ENCODE assay signal across 8 mouse cellular contexts in genomic region chr5:135029007-135029854, GRCm38 (mm10). TPM values are rescaled to one million over a fixed set of nuclear protein-coding genes. Genes with fewer than 3 reads are reported as not detected.
DNase-seq lines count a peak whose midpoint lies in the region; ATAC-seq and TF ChIP-seq lines count a peak whose summit lies in the region.

No protein-coding gene starts in this region.

- H3K4me2 ChIP-seq in hindbrain, embryonic 11.5 days (replicated peaks; ENCODE audit: low read depth, low read length): no peak overlapping the region
- peak overlapping the region; percentile 27; the same call in 1 of the 2 replicates for H3K4me2 ChIP-seq in liver, embryonic 13.5 days

- in situ Hi-C loops in ES-E14 (cut with MboI; ENCODE audit: low sequenced_read_pairs in 2 of 2, unreplicated experiment in 2 of 2): no loop called here

- intact Hi-C loops in heart, postnatal 36 days (cut with DNase I): no loop called here

- peaks cover 13% of the 10 kb centered on the region; the same call in 1 of the 2 replicates for H3K27me3 ChIP-seq in hindbrain, embryonic 10.5 days (ENCODE audit: insufficient read depth, poor library complexity, severe bottlenecking)
- H3K27me3 ChIP-seq in hindbrain, embryonic 11.5 days (ENCODE audit: control insufficient read depth, insufficient read depth, low read length): no peaks in the 10 kb centered on the region
- peaks cover 20% of the 10 kb centered on the region for H3K27me3 ChIP-seq in liver, embryonic 13.5 days

- 48% methylated on average over 18 of the region's 18 CpGs for WGBS in hindbrain, embryonic 10.5 days
- WGBS in hindbrain, embryonic 11.5 days: 56% methylated on average over 18 of the region's 18 CpGs
- WGBS in liver, embryonic 13.5 days (ENCODE audit: insufficient replicate concordance): 37% methylated on average over 18 of the region's 18 CpGs

- DNase-seq in hindbrain, embryonic 10.5 days (ENCODE audit: low spot score): no peak
- DNase-seq in hindbrain, embryonic 11.5 days (ENCODE audit: low spot score): no peak
- no peak for DNase-seq in ES-E14 (ENCODE audit: low read depth, low spot score)
- peak; percentile 79 to 80 for DNase-seq in cerebellum, postnatal 10 days
- peak; percentile 54 to 64 for DNase-seq in heart, postnatal 36 days
- no peak for DNase-seq in liver, embryonic 13.5 days
- DNase-seq in thymus, postnatal 0 days (ENCODE audit: low spot score): no peak
- DNase-seq in thymus, postnatal 25 days: no peak

- H3K27ac ChIP-seq in hindbrain, embryonic 10.5 days: 0 out of 2 replicates have a peak overlapping the region, but pooled peaks have one; percentile 31
- no peak overlapping the region for H3K27ac ChIP-seq in hindbrain, embryonic 11.5 days (ENCODE audit: low read depth, low read length)
- no peak overlapping the region for H3K27ac ChIP-seq in ES-E14 (ENCODE audit: insufficient read depth, low read depth, low read length, poor library complexity, severe bottlenecking)
- H3K27ac ChIP-seq in liver, embryonic 13.5 days: peak overlapping the region; percentile 58; the same call in 1 of the 2 replicates

- H3K36me3 ChIP-seq in hindbrain, embryonic 10.5 days: 0 out of 2 replicates have a peak, but pooled peaks cover under 1% of the 10 kb centered on the region
- H3K36me3 ChIP-seq in hindbrain, embryonic 11.5 days (ENCODE audit: control insufficient read depth, insufficient read depth, low read length): no peaks in the 10 kb centered on the region
- no peaks in the 10 kb centered on the region for H3K36me3 ChIP-seq in ES-E14 (ENCODE audit: control insufficient read depth, insufficient read depth, low read length, poor library complexity, severe bottlenecking)
- no peaks in the 10 kb centered on the region for H3K36me3 ChIP-seq in liver, embryonic 13.5 days

- no peak overlapping the region for H3K4me3 ChIP-seq in hindbrain, embryonic 10.5 days
- H3K4me3 ChIP-seq in hindbrain, embryonic 11.5 days (ENCODE audit: low read depth, low read length): no peak overlapping the region
- H3K4me3 ChIP-seq in ES-E14 (ENCODE audit: insufficient read depth in 1 of 2, low read depth in 1 of 2, low read length in 2 of 2, poor library complexity in 1 of 2, severe bottlenecking in 1 of 2): no peak overlapping the region; a peak in 1 of 4 replicates
- no peak overlapping the region for H3K4me3 ChIP-seq in liver, embryonic 13.5 days (replicated peaks)

- peaks cover 6% of the 10 kb centered on the region; the same call in 1 of the 2 replicates for H3K9me3 ChIP-seq in hindbrain, embryonic 10.5 days
- no peaks in the 10 kb centered on the region for H3K9me3 ChIP-seq in hindbrain, embryonic 11.5 days (ENCODE audit: control insufficient read depth, low read length)
- H3K9me3 ChIP-seq in ES-E14 (ENCODE audit: control insufficient read depth, insufficient read depth, low read depth, low read length): no peaks in the 10 kb centered on the region
- H3K9me3 ChIP-seq in liver, embryonic 13.5 days (replicated peaks): no peaks in the 10 kb centered on the region

- peaks cover 38% of the 10 kb centered on the region for H3K4me1 ChIP-seq in hindbrain, embryonic 10.5 days (replicated peaks)
- no peaks in the 10 kb centered on the region for H3K4me1 ChIP-seq in hindbrain, embryonic 11.5 days (replicated peaks; ENCODE audit: control insufficient read depth, insufficient read depth, low read length)
- H3K4me1 ChIP-seq in ES-E14 (ENCODE audit: control insufficient read depth in 2 of 2, insufficient read depth in 2 of 2, low read length in 2 of 2, poor library complexity in 1 of 2): peaks cover 0 to 14% of the 10 kb centered on the region in 2 experiments; a peak in 2 of 4 replicates
- peaks cover 36% of the 10 kb centered on the region for H3K4me1 ChIP-seq in liver, embryonic 13.5 days (replicated peaks)

- no peak for ATAC-seq in hindbrain, embryonic 11.5 days (ENCODE audit: low FRiP score)
- peak; percentile 29; the same call in 1 of the 2 replicates for ATAC-seq in liver, embryonic 13.5 days (ENCODE audit: low read depth)

- no peak overlapping the region for H3K9ac ChIP-seq in hindbrain, embryonic 11.5 days (ENCODE audit: low read depth, low read length)
- peak overlapping the region; percentile 13; the same call in 1 of the 2 replicates for H3K9ac ChIP-seq in ES-E14 (ENCODE audit: insufficient read depth, low read depth, low read length, poor library complexity, severe bottlenecking)
- H3K9ac ChIP-seq in liver, embryonic 13.5 days: peak overlapping the region; percentile 15; the same call in 1 of the 2 replicates

TF ChIP-seq in ES-E14, 5 proteins besides CTCF, POLR2A, EP300 and RAD21:
- TF ChIP-seq HCFC1 (IDR thresholded peaks at IDR 0.05; ENCODE audit: borderline replicate concordance, insufficient read depth, low read length) (no peak), ZC3H11A (IDR thresholded peaks at IDR 0.05; ENCODE audit: borderline replicate concordance, low read depth, low read length) (no peak), MAFK (IDR thresholded peaks at IDR 0.05; ENCODE audit: insufficient read depth, low read depth, low read length) (no peak), CHD2 (IDR thresholded peaks at IDR 0.05; ENCODE audit: low read depth, low read length) (no peak), ZNF384 (IDR thresholded peaks at IDR 0.05; ENCODE audit: low read depth, low read length) (no peak)

RNA-seq across cellular contexts. Expression of gene Stx1a, which starts 5.9 kb away (rescaled TPM):
- 17.0 and 20.5 TPM in 2 replicates for polyA plus RNA-seq in hindbrain, embryonic 10.5 days (2016; fragmentation: Nextera tagmentation; extraction: Ambion mirVana)
- polyA plus RNA-seq in hindbrain, embryonic 11.5 days (2014; fragmentation: Nextera tagmentation; extraction: Ambion mirVana): 21.8 and 24.0 TPM in 2 replicates
- total RNA-seq in ES-E14 (2012; rRNA removed): 9.5 and 14.6 TPM in 2 replicates
- 1 to 10 TPM; 1.7 to 2.0 TPM for total RNA-seq in heart, postnatal 36 days (2021)
- 1.3 and 1.5 TPM in 2 replicates for polyA plus RNA-seq in liver, embryonic 13.5 days (2015; fragmentation: Nextera tagmentation; extraction: Ambion mirVana)
- polyA plus RNA-seq in thymus, postnatal 0 days (2015; fragmentation: Nextera tagmentation; extraction: Ambion mirVana): 3.2 and 3.3 TPM in 2 replicates

RNA-seq across cellular contexts. Expression of gene Abhd11, which starts 20.3 kb away (rescaled TPM):
- 42.2 and 43.6 TPM in 2 replicates for polyA plus RNA-seq in hindbrain, embryonic 10.5 days (2016; fragmentation: Nextera tagmentation; extraction: Ambion mirVana)
- polyA plus RNA-seq in hindbrain, embryonic 11.5 days (2014; fragmentation: Nextera tagmentation; extraction: Ambion mirVana): 45.1 and 48.3 TPM in 2 replicates
- total RNA-seq in ES-E14 (2012; rRNA removed): 64.8 and 105 TPM in 2 replicates
- 10 to 100 TPM; 63.6 to 68.4 TPM for total RNA-seq in heart, postnatal 36 days (2021)
- polyA plus RNA-seq in liver, embryonic 13.5 days (2015; fragmentation: Nextera tagmentation; extraction: Ambion mirVana): 37.0 and 37.3 TPM in 2 replicates
- polyA plus RNA-seq in thymus, postnatal 0 days (2015; fragmentation: Nextera tagmentation; extraction: Ambion mirVana): 51.0 and 52.2 TPM in 2 replicates

RNA-seq across cellular contexts. Expression of gene Dnajc30, which starts 34.8 kb away (rescaled TPM):
- polyA plus RNA-seq in hindbrain, embryonic 10.5 days (2016; fragmentation: Nextera tagmentation; extraction: Ambion mirVana): 24.5 and 30.4 TPM in 2 replicates
- 26.2 and 29.2 TPM in 2 replicates for polyA plus RNA-seq in hindbrain, embryonic 11.5 days (2014; fragmentation: Nextera tagmentation; extraction: Ambion mirVana)
- total RNA-seq in ES-E14 (2012; rRNA removed): 6.2 and 8.3 TPM in 2 replicates
- total RNA-seq in heart, postnatal 36 days (2021): 10 to 100 TPM; 38.5 to 40.4 TPM
- 15.2 and 16.5 TPM in 2 replicates for polyA plus RNA-seq in liver, embryonic 13.5 days (2015; fragmentation: Nextera tagmentation; extraction: Ambion mirVana)
- 28.7 and 28.8 TPM in 2 replicates for polyA plus RNA-seq in thymus, postnatal 0 days (2015; fragmentation: Nextera tagmentation; extraction: Ambion mirVana)

RNA-seq across cellular contexts. Expression of gene Bud23, which starts 35.5 kb away (rescaled TPM):
- 155 and 160 TPM in 2 replicates for polyA plus RNA-seq in hindbrain, embryonic 10.5 days (2016; fragmentation: Nextera tagmentation; extraction: Ambion mirVana)
- polyA plus RNA-seq in hindbrain, embryonic 11.5 days (2014; fragmentation: Nextera tagmentation; extraction: Ambion mirVana): 113 and 118 TPM in 2 replicates
- 110 and 112 TPM in 2 replicates for total RNA-seq in ES-E14 (2012; rRNA removed)
- 10 to 100 TPM; 21.2 to 24.7 TPM for total RNA-seq in heart, postnatal 36 days (2021)
- polyA plus RNA-seq in liver, embryonic 13.5 days (2015; fragmentation: Nextera tagmentation; extraction: Ambion mirVana): 82.4 and 92.4 TPM in 2 replicates
- 103 and 119 TPM in 2 replicates for polyA plus RNA-seq in thymus, postnatal 0 days (2015; fragmentation: Nextera tagmentation; extraction: Ambion mirVana)

RNA-seq across cellular contexts. Expression of gene Cldn3, which starts 43.2 kb away (rescaled TPM):
- 7.9 and 16.3 TPM in 2 replicates for polyA plus RNA-seq in hindbrain, embryonic 10.5 days (2016; fragmentation: Nextera tagmentation; extraction: Ambion mirVana)
- 3.5 and 5.3 TPM in 2 replicates for polyA plus RNA-seq in hindbrain, embryonic 11.5 days (2014; fragmentation: Nextera tagmentation; extraction: Ambion mirVana)
- total RNA-seq in ES-E14 (2012; rRNA removed): 8.4 and 24.1 TPM in 2 replicates
- under 1 TPM in 1 of 2 experiments, not detected in 1; 0.22 TPM for total RNA-seq in heart, postnatal 36 days (2021)
- polyA plus RNA-seq in liver, embryonic 13.5 days (2015; fragmentation: Nextera tagmentation; extraction: Ambion mirVana): 0.38 and 0.74 TPM in 2 replicates
- polyA plus RNA-seq in thymus, postnatal 0 days (2015; fragmentation: Nextera tagmentation; extraction: Ambion mirVana): 6.4 and 6.8 TPM in 2 replicates

Comparison
In these comparisons a context has a peak if more than half of its experiments do, and no peak if none do; other contexts are left out.
1. H3K27ac ChIP-seq: peak in hindbrain, embryonic 10.5 days (single experiment) and liver, embryonic 13.5 days (single experiment); none in hindbrain, embryonic 11.5 days (single experiment) and ES-E14 (single experiment).
2. DNase-seq: peak in cerebellum, postnatal 10 days (2 of 2) and heart, postnatal 36 days (2 of 2); none in hindbrain, embryonic 10.5 days (single experiment), hindbrain, embryonic 11.5 days (single experiment), ES-E14 (single experiment), liver, embryonic 13.5 days (single experiment), thymus, postnatal 0 days (single experiment) and thymus, postnatal 25 days (single experiment).